Mouse (Mus musculus) heart, embryonic 16.5 days (tissue): ENCODE results near the gene Csn1s2a. TPM values are rescaled to one million over a fixed set of nuclear protein-coding genes. Genes with fewer than 3 reads are reported as not detected.
"Not testable (repeated sequence)": the region's sequence is repeated elsewhere in the genome, so short reads cannot be mapped to it uniquely, and the experiment has no call there.

Experiments used
- ATAC-seq: fragments of 200-750 bp; cut with Nextera tagmentation; replicated peaks from 2 replicates; pipeline ENCODE4 v1.8.0; 2017; ENCODE audit warnings: moderate number of reproducible peaks; ENCODE audit not compliant: insufficient read depth, low FRiP score; ENCODE audit errors: extremely low read depth
- H3K27ac ChIP-seq: fragments of 300-500 bp; sonication (generic); 2 replicates; pipeline ENCODE4 v1.5.1; 2014; ENCODE audit warnings: mild to moderate bottlenecking, low read length, control low read depth, moderate library complexity
- H3K27me3 ChIP-seq: fragments of 300-500 bp; sonication (generic); 2 replicates; pipeline ENCODE4 v1.6.1; 2014; ENCODE audit warnings: low read length, mixed read lengths; ENCODE audit not compliant: control insufficient read depth, insufficient read depth
- H3K36me3 ChIP-seq: fragments of 300-500 bp; sonication (generic); 2 replicates; pipeline ENCODE4 v1.6.1; 2014; ENCODE audit not compliant: control insufficient read depth, insufficient read depth
- H3K4me1 ChIP-seq: fragments of 300-500 bp; sonication (generic); 2 replicates; pipeline ENCODE4 v1.6.1; 2014; ENCODE audit warnings: low read length, mixed read lengths; ENCODE audit not compliant: control insufficient read depth, insufficient read depth
- H3K4me2 ChIP-seq: fragments of 300-500 bp; sonication (generic); 2 replicates; pipeline ENCODE4 v1.6.1; 2014; ENCODE audit warnings: low read depth, mild to moderate bottlenecking, control low read depth, low read length
- H3K4me3 ChIP-seq: fragments of 300-500 bp; sonication (generic); 2 replicates; pipeline ENCODE4 v1.5.1; 2014; ENCODE audit warnings: mild to moderate bottlenecking, control low read depth, low read length
- H3K9ac ChIP-seq: fragments of 300-500 bp; sonication (generic); 2 replicates; pipeline ENCODE4 v1.6.1; 2014; ENCODE audit warnings: low read length, control low read depth
- H3K9me3 ChIP-seq: fragments of 300-500 bp; sonication (generic); replicated peaks from 2 replicates; pipeline ENCODE4 v1.6.1; 2016; ENCODE audit warnings: low read length; ENCODE audit not compliant: control insufficient read depth
- WGBS: fragments of 180-500 bp; shearing (Covaris S2); extraction: QIAGEN DNeasy Blood & Tissue Kit; methylation state at CpG from one replicate; pipeline ENCODE4 v1.1.7; 2014; 5-methylcytosine and 5-hydroxymethylcytosine counted together
- polyA plus RNA-seq: library from polyadenylated mRNA; unstranded; fragments of >200 nt; fragmentation: Nextera tagmentation; extraction: Ambion mirVana; gene quantifications from 2 replicates; pipeline ENCODE4 v1.2.1, GENCODE M21; 2015

The Csn1s2a gene
- not detected in 2 replicates for polyA plus RNA-seq

DNA sequence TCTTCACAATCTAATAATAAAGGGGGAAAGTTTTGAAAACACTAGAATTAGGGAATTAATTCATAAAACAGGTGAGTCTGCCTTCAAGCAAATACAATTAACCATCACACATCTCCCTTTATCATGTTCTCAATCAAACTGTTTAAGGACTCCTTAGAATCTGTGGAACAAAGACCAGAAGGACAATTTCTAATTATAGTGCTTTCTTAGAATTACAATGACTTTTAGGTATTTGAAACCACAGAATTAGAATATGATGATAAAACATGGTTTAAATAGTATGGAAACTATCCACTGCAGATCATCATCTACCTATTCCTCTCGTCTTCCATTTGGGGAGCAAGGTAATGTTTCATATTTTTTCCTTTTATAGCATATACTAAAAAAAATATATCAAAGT, at the start of gene Csn1s2a:
Csn1s2a (plus strand) TSS at position 301 of the 400 bp plus-strand sequence.
- no peaks in the 10 kb centered on the region for H3K4me1 ChIP-seq
- WGBS = 63% methylated on average over 1 of the region's 1 CpGs

DNA sequence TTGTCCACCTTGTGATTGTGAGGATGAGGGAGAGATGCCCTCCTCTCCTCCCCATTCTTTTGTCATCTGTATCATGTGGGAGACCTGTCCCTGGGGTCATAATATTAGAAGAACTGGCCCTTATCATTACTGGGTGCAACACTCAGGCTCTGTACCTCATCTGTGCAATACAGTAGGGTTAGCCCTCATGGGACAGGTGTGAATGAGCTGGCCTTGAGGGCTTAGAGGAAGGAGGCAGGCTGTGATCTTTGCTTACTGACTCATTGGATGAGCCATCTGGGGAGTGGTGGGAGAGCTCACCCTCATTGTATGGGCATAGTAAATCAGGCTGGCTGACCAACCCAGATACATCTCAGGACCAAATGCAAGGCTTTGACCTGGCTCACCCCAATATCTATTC, 39.5 kb upstream of the Csn1s2a start:
- no peaks in the 10 kb centered on the region for H3K27me3 ChIP-seq
- H3K4me1 ChIP-seq = no peaks in the 10 kb centered on the region
- no peak for ATAC-seq
- no peak overlapping the region for H3K27ac ChIP-seq
- no peaks in the 10 kb centered on the region for H3K36me3 ChIP-seq
- H3K4me2 ChIP-seq = no peak overlapping the region
- no peak overlapping the region for H3K4me3 ChIP-seq
- no peaks in the 10 kb centered on the region for H3K9me3 ChIP-seq
- no peak overlapping the region for H3K9ac ChIP-seq

More for the DNA sequence above, at the start of gene Csn1s2a:
- Histone ChIP-seq H3K4me2 (no peak within 1 kb of the TSS), H3K4me3 (no peak within 1 kb of the TSS), H3K9ac (no peak within 1 kb of the TSS), H3K27me3 (no peaks in the 10 kb centered on the region), H3K27ac (no peak within 1 kb of the TSS), H3K9me3 (no peaks in the 10 kb centered on the region), H3K36me3 (no peaks in the 10 kb centered on the region)
- ATAC-seq = no peak

DNA sequence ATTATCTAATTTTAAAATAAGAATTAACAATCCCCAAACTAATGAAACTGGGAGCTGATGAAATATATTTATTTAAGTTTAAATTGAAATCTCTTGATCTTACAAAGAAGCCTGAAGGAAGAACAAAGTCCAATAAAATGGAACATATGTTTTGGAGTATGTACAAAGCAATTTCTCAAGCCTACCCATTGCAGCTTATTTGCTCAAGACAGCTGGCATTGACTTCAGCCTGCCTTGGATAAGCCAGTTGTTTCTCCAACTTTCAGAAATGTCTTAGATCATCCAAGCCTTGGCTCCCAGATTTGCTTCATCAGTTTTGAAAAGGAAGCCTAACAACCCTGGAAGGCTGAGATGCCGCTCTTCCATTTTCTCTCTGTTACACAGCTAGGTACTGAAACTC, 20.9 kb upstream of the Csn1s2a start:
- Histone ChIP-seq H3K27ac (no peak overlapping the region), H3K27me3 (no peaks in the 10 kb centered on the region), H3K9ac (no peak overlapping the region), H3K36me3 (no peaks in the 10 kb centered on the region), H3K4me3 (no peak overlapping the region), H3K9me3 (no peaks in the 10 kb centered on the region), H3K4me1 (no peaks in the 10 kb centered on the region), H3K4me2 (no peak overlapping the region)
- WGBS = 90% methylated on average over 1 of the region's 1 CpGs
- ATAC-seq = no peak

DNA sequence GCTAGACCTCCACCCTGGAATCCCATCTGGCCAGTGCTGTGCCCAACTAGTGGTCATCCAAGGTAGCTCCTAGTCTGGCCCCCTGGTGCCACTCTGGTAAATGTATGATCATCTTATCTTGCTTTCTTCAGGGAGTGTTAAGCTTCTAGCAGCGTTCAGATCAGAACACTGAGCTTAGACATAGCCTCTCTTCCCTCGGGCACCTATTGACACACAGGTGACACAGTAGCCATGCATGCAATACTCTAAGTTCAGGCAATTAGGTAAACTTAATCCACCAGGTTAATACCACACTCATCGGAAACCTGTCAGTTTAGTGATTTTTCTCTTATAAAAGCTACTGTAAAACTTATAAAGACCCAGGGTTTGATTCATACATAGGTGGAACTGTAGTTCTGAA, 9.8 kb upstream of the Csn1s2a start:
- Histone ChIP-seq H3K4me1 (no peaks in the 10 kb centered on the region), H3K4me2 (no peak overlapping the region), H3K9me3 (no peaks in the 10 kb centered on the region), H3K27me3 (no peaks in the 10 kb centered on the region), H3K27ac (no peak overlapping the region), H3K4me3 (no peak overlapping the region), H3K36me3 (no peaks in the 10 kb centered on the region), H3K9ac (no peak overlapping the region)
- ATAC-seq = no peak
- WGBS = 78% methylated on average over 3 of the region's 3 CpGs

DNA sequence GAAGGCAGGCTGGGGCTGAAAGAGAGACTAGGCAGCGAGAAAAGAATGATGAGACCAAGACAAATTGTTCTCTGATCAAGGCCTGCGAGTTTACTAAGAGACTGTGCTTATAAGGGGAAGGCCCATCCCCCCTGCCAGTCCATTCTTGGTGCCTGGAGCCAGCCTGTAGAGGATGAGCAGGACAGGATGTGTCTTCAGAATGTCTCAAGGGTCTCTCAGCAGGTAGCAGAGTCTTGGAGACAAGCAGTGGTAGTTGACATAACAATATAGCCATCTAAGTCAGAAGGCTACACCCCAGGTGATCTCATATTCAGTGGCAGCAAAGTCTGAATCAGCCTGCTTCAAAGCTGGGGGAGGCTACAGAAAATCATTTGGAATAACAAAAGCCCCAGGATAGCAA, 2.2 kb upstream of the Csn1s2a start:
- WGBS = 40% methylated on average over 2 of the region's 2 CpGs
- not testable (repeated sequence) for H3K36me3 ChIP-seq, H3K27ac ChIP-seq, H3K4me2 ChIP-seq, ATAC-seq, H3K4me3 ChIP-seq, H3K9ac ChIP-seq, H3K27me3 ChIP-seq, H3K9me3 ChIP-seq, H3K4me1 ChIP-seq

DNA sequence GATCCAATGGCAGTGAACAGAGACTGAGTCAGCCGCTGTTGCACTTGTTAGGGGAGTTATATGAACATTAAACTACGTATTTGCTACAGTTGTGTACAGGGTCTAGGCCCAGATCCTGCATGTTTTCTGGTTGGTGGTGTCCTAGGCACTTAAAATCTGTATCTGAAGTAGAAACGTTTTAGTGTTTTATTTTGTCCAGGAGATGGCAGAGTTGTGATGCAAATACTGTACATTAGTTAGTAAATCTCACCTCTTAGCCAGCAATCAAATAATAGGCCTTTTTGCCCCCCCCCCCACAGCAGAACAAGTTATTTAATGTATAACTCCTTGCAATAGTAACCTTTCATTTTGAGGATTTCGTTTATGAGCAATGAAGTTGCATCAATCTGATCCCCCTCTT, 8.4 kb downstream of the Csn1s2a start:
- WGBS = 38% methylated on average over 4 of the region's 4 CpGs
- no peaks in the 10 kb centered on the region for H3K27me3 ChIP-seq
- no peak overlapping the region for H3K4me2 ChIP-seq
- no peak overlapping the region for H3K4me3 ChIP-seq
- H3K9ac ChIP-seq = no peak overlapping the region
- H3K36me3 ChIP-seq = no peaks in the 10 kb centered on the region
- H3K27ac ChIP-seq = no peak overlapping the region
- no peaks in the 10 kb centered on the region for H3K4me1 ChIP-seq
- no peak for ATAC-seq
- no peaks in the 10 kb centered on the region for H3K9me3 ChIP-seq

DNA sequence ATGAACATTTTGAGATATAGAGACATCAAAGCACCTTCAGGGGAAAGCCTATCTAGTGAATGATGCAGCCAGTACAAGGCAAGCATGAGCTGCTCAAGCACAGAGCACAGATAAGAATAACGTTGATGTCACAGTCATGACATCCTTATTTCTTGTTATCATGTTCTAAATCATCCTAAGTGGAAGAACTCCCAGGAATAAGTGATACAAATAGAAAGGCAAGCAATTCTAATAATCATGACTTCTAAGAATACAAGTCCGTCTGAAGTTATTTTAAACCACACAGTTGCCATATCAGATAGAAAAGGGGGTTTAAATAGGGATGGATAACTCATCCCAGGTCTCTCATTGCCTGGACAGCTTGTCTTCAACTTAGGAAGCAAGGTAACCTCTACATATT, 33.4 kb downstream of the Csn1s2a start, which contains the start of gene Csn1s2b:
Csn1s2b (plus strand) TSS at position 301 of the 400 bp plus-strand sequence.
- no peaks in the 10 kb centered on the region for H3K27me3 ChIP-seq
- ATAC-seq = no peak

DNA sequence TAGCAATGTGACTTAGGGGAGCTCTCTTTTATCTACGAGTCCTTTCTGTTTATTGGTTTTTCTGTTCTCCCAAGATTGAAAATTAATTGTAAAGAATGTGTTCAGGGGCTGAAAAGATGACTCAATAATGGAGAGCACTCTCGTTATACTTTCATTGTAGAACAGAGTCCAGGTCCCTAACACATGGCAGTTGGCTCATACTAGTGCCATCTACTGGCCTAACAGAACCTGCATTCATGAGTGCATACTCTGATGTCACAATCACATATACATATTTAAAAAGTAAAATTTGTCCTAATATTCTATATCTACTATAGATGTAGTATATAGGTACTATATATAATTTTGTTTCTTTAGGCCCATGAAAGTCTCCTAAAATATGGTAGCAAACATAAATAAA, 34.9 kb downstream of the Csn1s2a start:
- H3K4me2 ChIP-seq = no peak overlapping the region
- H3K27ac ChIP-seq = no peak overlapping the region
- H3K4me1 ChIP-seq = no peaks in the 10 kb centered on the region
- no peak for ATAC-seq
- 58% methylated on average over 2 of the region's 2 CpGs for WGBS
- H3K4me3 ChIP-seq = no peak overlapping the region
- no peaks in the 10 kb centered on the region for H3K27me3 ChIP-seq
- no peaks in the 10 kb centered on the region for H3K9me3 ChIP-seq
- no peak overlapping the region for H3K9ac ChIP-seq
- no peaks in the 10 kb centered on the region for H3K36me3 ChIP-seq

More for the DNA sequence above, 33.4 kb downstream of the Csn1s2a start, which contains the start of gene Csn1s2b:
- H3K27ac ChIP-seq = no peak within 1 kb of the TSS
- H3K9me3 ChIP-seq = no peaks in the 10 kb centered on the region
- 49% methylated on average over 2 of the region's 2 CpGs for WGBS
- H3K36me3 ChIP-seq = no peaks in the 10 kb centered on the region
- H3K4me1 ChIP-seq = no peaks in the 10 kb centered on the region
- no peak within 1 kb of the TSS for H3K4me3 ChIP-seq
- no peak within 1 kb of the TSS for H3K9ac ChIP-seq
- H3K4me2 ChIP-seq = no peak within 1 kb of the TSS

DNA sequence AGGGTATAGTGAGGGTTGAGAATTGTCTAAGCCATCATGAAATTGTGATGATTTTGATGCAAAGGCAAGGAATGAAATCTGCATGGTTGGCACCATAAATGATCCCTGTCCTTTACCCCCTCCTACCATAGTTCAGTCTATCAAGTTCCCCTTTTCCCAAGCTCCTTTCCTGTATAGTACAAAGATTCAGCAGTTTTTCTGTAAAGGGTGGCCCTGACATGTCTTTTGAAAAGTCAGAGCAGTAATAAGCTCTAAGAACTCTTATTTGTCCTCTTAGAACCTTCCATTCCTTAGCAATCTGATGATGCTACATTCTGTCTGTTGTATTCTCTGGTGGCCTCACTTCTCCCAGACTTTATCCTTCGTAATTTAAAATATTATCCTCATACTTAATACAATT, 51.0 kb downstream of the Csn1s2a start, which contains the start of gene Prr27:
Prr27 (plus strand) TSS at position 301 of the 400 bp plus-strand sequence.
- Histone ChIP-seq H3K27me3 (no peaks in the 10 kb centered on the region), H3K36me3 (no peaks in the 10 kb centered on the region), H3K4me3 (no peak within 1 kb of the TSS), H3K27ac (no peak within 1 kb of the TSS), H3K9me3 (no peaks in the 10 kb centered on the region), H3K4me1 (no peaks in the 10 kb centered on the region), H3K4me2 (no peak within 1 kb of the TSS), H3K9ac (no peak within 1 kb of the TSS)
- no peak for ATAC-seq
- 56% methylated on average over 1 of the region's 1 CpGs for WGBS
